Mouse (Mus musculus): ENCODE results near the gene Cpt1a.

The Cpt1a gene

DNA sequence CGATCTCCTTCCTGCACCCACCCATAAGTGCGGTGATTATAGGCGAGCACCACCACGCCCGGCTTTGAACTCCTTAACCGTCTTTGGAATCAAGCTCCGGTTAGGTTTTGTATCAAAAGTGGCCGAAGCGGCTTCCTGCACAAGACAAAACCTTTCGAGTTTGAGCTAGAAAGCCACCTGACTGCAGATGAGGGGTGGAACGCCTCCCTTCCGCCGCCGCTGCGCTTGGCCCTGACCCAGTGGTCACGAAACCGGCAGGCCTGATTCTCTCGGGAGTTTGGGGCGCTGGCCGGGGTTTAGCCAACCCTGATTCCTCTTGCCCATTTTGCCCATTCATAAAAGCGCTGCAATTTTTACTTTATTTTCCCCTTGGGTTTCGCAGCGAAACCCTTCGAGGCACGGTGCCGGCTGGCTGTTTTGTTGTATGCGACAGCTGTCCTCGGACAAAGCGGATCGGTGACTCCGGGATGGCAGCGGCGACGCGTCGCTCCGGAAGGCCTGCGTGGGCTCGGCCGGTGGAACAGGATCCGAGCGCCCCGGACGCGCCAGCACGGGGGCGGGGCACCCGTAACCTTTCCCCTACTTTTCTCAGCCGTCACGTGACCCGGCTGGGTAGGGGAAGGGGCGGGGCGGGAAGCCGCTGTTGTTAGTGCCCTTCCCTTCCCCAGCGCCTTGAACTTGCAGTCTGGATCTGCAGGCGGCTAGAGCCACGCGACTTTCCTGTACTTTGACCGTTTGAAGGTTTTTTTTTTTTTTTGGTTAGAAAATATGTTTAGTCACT lies 3.0 kb downstream of the Cpt1a start:
- DNase-seq (ENCODE audit: low read depth, low spot score), result peak; percentile 90

DNA sequence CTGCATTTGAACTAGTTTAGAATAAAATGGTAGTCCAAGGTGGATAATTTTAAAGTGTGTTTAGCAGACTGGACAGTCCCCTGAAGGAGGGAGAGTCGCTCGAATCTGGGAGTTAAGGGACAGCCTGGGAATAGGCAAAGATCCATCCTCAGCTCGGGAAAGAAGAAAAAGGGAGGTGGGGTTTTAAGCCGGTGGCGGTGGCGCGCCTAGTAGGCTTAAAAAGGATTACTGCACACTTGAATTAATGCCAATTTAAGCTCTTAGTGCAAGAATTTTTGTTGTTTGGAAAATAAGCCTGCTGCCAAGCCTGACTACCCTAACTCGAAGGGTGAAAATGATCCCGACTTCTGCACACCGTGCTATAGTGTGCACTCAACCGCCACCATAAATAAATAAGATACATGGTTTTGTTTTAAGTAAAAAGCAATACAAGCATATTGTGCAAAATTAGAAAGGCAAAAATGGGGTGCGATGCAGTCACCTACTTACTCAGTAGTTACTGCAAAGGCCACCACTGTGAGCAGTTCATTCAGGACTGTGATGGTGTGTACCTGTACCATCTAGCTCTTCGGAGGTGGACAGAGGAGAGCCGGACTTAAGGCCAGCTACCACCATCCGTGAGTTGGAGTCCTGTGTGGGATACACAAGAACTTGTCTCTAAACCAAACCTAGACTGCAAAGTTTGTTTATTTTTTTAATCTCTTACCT lies 3.8 kb downstream of the Cpt1a start:
- DNase-seq (ENCODE audit: low read depth, low spot score), result no peak

DNA sequence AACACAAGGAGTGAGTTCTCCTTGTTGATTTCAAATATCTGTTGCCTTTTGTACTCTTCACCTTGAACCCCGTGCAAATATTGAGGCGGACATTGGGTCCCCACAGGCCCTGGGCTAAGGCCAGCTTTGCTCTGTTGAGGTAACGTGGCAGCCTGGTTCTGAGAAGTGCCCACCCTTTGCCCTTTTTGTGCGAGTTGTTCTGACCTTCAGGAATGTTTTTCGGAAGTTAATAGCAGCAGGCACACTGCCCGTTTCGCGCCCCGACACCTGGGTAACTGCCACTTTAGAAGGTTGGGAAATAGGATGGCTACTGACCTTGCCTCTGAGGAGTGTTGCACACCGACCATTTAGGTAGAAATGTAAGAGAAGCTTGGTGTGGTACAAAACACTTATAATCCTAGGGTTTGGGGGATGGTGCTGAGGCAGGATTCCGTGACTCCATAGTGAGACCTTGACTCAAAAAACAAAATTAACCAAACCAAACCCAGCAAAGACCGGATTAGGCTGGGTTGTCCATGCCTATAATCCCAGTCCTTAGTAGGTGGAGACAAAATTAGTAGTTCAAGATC lies 4.4 kb downstream of the Cpt1a start:
- DNase-seq (ENCODE audit: low read depth, low spot score), result no peak

DNA sequence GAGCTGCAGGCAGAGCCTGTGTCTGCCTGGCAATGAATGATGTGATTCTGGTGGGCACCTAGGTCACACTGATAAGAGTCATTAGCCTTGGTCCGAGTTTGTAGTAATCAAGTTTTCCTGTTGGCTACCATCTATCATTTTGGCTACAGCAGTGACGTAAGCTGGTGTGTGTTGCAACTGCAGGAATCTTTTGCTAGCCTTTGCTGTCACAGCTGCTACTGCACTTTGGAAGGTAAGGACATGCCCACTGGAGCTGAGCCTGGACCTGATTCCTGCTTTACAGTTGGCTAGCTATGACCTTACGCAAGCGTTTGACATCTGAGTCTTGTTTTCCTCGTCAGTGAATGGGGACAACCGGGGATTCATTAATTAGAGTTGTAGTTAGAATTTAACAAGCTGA lies 11.1 kb downstream of the Cpt1a start:
- DNase-seq (ENCODE audit: low read depth, low spot score), result no peak

DNA sequence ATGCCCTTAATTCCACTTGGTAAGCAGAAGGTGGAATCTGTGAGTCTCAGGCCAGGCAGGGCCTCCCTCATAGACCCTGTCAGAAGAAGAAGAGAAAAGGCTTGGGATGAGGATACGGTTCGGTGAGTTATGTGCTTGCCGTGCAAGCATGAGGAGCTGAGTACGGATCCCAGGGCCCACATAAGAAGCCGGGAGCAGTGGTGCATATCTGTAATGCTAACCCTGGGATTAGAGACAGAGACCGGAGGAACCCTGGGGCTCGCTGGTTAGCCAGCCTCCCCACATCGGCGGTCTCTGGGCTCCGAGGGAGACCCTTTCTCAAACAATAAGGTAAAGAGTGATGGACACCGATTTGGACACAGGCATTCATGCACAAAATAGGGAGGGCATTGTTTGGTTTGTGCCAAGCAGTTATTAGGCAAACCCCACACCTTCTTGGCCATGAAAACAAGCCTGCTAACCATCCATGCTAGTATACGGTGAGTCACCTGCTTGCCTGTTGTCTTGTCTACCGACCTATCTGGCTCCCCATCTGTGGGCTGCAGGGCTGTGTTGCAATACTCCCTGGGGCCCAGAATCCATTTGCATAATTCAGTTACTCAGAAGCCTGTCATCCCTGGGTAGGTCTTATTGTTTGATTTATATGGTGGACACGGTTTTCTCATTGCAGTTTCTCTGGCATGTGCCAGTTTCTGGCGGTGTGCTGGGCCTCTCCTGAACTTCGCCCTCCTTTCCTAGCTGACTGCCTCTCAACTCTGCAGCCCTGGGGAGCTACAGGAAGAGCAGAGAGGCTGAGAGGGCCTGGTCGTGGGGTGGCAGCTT lies 11.8 kb downstream of the Cpt1a start:
- DNase-seq (ENCODE audit: low read depth, low spot score), result no peak

DNA sequence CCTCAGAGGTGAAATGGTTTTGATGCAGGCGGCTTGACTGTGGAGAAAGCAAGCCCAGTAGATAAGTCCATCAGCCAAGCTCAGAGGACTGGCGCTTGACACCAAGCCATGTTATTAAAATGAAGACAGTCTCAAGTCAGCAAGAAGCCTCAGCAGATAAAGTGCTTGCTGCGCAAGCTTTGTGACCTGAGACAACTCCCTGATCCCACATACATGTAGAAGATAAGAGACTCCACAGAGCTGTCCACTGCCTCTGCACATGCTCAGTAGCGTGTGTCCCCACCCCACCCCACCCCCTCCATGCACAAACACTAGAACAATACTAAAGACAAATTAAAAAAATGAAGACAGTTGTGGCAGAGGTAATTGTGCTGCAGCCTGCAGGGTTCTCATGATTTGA lies 12.4 kb downstream of the Cpt1a start:
- no peak for DNase-seq (ENCODE audit: low read depth, low spot score)

DNA sequence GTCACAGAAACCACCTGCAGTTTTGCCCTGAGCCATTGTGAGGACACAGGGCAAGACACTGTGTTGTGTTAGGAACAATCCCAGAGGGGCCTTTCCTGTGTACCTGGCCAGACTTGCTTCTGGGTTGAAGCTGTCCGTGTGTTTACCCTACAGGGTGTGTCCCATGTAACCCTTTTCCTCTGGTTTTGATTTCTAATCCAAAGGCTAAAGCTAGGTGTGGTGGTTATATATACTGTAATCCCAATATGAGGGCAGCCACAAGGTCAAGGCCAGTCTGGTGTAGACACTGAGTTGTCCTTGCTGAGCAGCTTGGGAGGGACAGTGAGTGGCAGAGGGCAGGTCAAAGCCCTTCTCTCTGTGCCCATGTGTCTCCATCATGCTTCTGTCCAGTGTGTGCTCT lies 13.8 kb downstream of the Cpt1a start:
- no peak for DNase-seq (ENCODE audit: low read depth, low spot score)

DNA sequence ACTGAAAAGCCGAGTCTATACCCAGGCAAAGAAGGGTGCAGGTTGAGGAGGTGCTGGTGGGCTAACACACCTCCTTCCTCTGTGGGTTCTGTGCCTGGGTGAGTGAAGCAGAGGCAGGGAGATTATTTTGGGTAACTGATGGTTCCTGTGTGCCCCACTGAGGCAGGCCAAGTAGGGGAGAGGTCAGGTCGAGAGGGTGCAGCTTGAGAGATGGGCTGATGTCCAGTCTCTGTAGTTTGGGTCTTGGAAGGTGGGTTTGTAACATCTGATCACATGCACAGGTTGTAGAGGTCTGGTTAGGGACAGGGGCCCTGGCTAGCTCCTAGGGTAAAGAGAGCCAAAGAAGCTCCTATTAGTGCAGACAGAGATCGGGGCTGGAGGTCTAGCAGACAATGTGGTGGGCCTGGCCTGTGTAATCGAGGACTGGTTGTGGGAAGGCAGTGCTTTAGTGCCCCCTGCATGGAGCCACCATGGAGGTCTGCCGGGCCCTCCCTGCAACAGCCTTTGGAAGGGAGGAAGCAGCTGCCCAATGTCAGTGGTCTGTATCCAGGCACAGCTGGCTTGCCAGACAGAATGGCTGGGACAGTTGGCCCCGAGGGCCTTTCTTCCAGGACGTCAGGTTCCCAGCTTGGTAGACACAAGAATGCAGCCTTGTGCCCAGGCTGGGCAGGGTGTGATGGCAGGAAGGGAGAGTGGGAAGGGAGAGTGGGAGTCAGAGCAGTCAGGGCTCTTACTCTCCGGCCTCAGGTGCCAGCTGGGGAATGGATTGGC lies 14.5 kb downstream of the Cpt1a start:
- no peak for DNase-seq (ENCODE audit: low read depth, low spot score)

DNA sequence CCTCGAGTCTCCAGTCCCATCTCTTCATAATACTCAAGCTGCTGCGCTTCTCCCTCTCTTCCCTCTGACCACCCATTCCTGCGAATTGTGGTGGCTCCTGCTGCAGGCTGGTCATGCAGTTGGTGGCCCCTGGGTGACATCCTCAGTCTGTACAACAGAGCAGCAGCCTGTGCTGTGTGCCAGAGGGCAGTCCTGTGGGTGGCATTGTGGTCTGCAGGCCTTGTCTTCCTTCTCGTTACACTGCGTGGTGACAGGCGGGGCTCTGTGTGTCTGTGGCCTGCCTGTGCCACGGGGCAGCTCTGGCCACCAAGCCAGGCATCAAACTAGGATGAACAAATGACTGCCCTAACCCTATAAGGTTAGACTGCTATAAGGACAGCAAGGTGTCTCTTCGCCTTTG lies 17.1 kb downstream of the Cpt1a start:
- no peak for DNase-seq (ENCODE audit: low read depth, low spot score)

DNA sequence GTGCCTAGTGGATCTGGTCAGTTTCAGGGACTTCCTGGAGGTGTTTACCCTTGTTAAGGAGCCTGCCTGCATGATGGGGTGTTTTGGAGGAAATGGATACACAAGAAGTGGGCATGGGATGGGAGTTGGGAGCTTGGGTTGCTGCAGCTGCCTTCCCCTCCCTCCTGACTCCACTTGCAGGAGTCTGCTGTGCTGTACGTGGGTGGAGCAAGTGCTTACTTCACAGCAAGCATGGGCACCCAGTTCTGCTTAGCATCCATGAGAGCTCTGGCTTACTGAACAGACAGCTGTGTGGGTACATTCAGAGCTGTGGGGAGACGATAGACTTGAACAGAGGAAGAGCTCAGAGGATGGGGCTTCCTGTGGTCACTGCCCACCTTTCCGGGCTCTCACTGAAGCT lies 18.9 kb downstream of the Cpt1a start:
- DNase-seq (ENCODE audit: low read depth, low spot score), result no peak

DNA sequence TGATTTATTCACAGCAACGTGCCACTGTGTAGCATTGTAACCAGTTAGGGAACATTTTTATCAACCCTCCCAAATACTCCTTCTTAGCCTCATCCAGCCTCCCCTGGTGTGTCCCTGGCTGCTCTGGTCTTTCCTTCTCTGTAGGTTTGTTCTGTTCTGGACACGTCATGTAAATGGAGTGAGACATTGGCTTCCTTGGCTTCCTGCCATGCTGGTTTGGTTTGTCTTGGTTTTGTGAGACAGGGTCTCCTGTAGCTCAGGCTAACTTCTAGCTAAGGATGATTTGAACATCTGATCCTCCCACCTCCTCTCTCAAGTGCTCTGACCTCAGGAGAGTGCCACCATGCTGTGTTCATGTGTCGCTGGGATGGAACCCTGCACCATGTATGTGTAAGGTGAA lies 21.8 kb downstream of the Cpt1a start:
- DNase-seq (ENCODE audit: low read depth, low spot score), result no peak

DNA sequence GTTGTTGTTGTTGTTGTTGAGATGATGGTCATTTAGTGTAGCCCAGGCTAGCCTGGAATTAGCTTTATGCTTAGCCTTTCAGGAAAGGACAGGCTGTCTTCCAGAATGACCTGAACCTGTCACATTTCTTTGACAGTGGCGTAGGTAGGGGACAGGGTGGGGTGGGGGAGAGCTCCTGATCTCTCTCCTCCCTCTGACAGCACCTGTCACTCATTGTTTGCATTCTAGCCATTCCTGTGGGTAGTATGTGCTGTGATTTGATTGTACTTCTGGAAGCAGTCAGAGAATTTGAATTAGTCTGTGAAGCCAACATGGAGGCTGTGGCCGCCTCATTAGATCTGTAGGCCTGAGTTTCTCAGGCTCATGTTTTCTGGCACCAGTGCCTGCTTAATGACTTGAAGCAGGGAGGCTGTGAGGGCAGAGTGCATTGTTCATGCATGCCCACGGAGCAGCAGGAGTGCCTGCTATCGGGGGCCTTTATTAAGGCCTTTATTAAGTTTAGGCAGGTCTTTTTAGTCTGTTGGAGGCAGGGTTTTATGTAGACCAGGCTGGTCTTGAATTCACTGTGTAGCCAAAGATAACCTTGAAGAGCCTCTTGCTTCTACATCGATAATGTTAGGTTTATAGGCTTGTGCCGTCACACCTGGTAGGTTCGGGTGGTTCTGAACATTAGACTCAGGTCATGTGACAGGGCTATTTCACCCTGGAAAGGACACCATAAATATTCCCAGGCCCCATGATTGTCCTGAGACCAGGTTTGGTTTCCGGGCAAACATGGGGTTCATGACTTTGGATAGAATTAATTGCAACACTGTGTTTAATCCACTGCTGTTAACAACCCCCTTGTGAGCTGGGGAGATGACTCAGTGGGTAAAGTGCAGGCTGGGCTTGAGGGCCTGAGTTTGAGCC lies 22.8 kb downstream of the Cpt1a start:
- no peak for DNase-seq (ENCODE audit: low read depth, low spot score)

DNA sequence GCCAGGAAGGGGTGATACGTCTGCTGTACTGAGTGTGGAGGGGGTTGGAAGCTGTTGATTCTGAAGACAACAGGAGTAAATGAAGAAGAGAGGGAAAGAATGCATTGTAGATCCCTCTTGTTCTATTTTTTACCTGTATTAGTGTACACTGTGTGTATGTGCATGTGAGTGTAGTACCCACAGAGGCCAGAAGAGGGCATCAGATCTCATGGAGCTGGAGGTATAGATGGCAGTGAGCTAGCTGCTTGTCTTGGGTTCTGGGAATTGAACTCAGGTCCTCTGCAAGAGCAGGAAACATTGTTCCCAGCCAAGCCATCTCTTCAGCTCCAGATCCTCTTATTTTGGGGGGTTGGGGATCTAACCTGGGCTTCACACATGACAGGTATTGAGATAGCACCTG lies 25.6 kb downstream of the Cpt1a start:
- no peak for DNase-seq (ENCODE audit: low read depth, low spot score)

DNA sequence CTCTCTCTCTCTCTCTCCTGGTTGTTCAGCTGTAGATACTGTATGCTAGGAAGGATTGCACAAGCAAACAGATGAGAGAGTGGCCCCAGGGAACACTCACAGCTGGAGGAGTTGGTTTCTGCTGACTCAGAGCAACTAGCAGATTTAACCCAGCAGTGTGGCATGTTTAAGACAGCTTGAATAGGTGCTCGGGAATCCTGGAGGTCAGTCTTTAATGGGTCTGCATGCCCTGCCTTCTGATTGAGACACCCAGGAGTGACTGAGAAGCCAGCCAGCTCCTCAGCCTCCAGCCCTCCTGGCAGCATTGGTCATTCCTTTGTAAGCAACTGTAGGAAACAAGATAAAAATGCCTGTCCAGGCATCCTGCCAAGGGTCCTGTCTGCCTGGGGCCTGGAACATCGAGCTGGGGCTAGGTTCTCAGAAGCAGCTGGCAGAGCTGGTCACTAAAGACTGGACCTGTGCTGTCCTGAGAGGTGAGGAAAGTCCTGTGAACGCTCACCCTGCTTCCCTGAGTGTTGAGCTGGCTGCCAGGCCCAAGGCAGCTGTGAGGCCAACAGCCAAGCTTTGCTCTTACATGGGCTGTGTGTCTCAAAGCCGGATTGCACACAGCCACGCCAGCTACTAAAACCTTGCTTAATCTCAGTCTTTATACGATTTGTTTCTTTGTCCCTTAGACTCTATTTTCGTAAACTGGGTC lies 31.4 kb downstream of the Cpt1a start:
- DNase-seq (ENCODE audit: low read depth, low spot score), result no peak

DNA sequence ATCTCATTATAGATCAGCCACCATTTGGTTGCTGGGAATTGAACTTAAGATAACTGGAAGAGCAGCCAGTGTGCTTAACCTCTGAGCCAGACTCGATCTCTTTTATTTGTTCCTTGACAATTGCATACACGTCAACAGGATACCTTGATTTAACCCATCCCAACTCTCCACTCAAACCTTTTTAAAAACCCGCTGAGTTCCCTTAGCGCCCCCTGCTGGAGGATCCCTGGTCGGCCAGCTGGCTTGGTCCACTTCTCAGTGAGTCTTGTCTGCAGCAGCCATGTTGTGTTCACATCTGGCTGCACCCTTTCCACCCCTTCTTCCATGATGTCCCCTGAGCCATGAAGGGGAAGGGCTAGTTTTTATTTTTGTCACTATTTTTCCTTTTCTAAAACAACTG lies 33.0 kb downstream of the Cpt1a start:
- DNase-seq (ENCODE audit: low read depth, low spot score), result no peak

DNA sequence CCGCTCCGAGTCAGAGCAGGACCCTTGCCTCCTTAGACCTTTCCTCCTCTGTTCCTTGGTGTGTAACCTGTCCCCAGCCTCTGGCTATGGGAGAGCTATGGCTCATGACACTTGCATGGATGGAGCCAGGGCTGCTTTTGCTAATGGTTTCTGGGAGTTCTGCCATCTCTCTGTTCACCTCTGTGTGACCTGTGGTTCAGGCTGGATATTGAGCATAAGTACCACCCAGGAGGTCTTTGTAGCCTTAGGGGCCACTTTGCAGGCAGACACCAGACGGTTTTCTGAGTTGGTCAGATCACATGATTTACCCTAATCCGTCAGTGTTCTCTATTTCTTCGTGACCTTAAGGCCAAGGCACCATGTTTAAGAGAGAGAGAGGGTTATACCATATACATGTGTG lies 34.4 kb downstream of the Cpt1a start:
- no peak for DNase-seq (ENCODE audit: low read depth, low spot score)

DNA sequence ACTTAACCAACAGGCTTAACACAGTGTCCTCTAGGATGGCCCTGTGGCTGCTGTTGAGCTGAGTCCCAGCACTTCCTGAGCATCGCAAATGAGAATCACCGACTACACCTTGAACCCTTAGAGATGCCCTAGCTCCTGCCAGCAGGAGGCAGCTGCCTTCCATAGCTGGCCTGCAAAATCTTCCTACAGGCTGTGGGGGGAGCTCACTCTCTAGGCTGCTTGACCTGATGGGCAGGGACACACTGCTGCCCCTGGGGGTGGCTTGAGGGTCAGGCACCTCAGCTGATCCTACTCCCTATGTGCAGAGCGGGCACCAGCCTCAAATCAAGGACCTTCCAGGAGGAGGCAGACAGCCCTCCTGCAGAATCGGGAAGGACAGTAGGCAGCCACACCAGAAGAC lies 35.5 kb downstream of the Cpt1a start:
- no peak for DNase-seq (ENCODE audit: low read depth, low spot score)

DNA sequence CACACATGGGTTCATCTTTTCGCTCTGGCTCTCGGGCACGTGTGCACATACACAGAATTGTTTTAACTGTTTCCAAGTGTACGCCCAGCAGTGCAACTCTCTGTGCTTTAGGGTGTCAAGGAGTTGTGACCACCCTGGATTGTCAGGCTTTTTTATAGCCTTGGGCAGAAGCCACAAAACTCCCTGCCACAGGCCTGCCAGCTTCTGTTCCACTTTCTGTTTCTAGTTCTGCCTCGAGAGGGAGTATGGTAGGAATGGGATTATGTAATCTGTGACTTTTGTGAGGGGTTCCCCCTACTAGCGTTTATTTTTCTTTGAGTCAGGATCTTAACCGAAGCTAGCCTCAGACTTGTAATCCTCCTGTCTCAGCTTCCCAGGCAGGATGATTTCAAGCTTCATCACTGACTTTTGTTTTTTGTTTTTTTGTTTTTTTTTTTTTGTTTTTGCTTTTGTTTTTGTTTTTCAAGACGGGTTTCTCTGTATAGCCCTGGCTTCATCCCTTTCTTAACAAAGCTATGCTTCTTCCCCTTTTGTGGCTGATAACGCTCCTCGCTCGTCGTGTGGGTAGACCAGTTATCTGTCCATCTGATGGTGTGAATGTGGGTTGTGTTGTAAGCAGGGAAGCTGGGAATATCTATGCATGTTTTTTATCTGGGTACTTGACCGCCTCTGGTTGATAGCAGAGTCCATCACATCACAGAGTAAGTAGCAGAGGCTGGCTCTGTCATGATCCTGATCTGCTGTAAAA lies 37.9 kb downstream of the Cpt1a start:
- no peak for DNase-seq (ENCODE audit: low read depth, low spot score)

DNA sequence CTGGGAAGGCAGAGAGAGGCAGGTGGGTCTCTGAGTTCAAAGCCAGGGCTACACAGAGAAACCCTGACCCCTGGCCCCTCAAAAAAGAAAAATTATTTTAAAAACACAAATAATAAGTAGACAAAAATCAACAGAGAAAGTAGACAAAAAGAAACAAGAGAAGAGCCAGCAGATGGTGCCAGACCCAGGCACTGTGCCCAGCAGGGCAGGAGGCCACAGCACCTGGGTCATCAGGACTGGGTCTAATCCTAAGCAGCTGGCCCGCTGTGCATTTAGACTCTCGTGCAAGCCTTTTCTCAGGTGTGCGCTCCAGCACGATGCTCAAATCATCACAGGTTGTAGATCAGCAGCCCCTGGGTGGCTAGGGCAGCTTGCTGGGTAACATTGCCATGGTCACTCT lies 41.4 kb downstream of the Cpt1a start:
- no peak for DNase-seq (ENCODE audit: low read depth, low spot score)

Data from embryo, embryonic 11.5 days (tissue).